Mouse (Mus musculus): ENCODE measurements at regions not wholly inside any gene's neighbourhood (a gene's known extent, or its start where the extent isn't known, plus 50 kb on each side); places are given as distances from the start of the nearest gene placed in this dataset.
"Not testable (repeated sequence)": the region's sequence is repeated elsewhere in the genome, so short reads cannot be mapped to it uniquely, and the experiment has no call there.

DNA sequence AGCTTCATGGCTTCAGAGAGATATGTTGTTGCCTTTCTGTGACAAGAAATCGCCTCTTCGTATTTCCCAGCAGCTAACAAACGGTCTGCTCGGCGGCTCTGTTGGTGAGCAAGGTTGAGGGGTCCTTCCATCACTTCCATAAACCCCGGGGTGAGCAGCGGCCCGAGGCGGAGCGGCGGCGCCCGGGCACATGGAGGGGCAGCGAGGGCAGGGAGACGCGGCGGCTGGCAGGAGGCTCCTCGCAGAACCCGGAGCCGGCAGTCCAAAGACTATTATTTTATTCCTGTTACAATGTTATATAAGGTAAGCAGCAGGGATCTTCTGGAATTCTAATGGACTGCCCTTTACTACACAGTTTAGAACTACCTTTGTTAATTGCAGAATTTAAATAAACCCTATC, 366.9 kb upstream of the Olfr1507 start:
- no CpG with 5 or more reads among the region's 20 CpGs for WGBS
- not testable (repeated sequence) for DNase-seq (ENCODE audit: low spot score); H3K4me1 ChIP-seq (ENCODE audit: control insufficient read depth, insufficient read depth, low read length); H3K36me3 ChIP-seq (replicated peaks; ENCODE audit: control insufficient read depth, insufficient read depth, low read depth, low read length); ATAC-seq (replicated peaks; ENCODE audit: insufficient number of reproducible peaks, low FRiP score, low TSS enrichment, low read depth); H3K27ac ChIP-seq (replicated peaks; ENCODE audit: low read depth, low read length); H3K27me3 ChIP-seq (ENCODE audit: control insufficient read depth, insufficient read depth, low read length); H3K9ac ChIP-seq (replicated peaks; ENCODE audit: low read length); H3K9me3 ChIP-seq (replicated peaks; ENCODE audit: control insufficient read depth, low read length); H3K4me2 ChIP-seq (ENCODE audit: low read depth, low read length); H3K4me3 ChIP-seq (ENCODE audit: low read depth, low read length)

GRCm38 (mm10) chr14:52855339-52855738, 359.8 kb upstream of the Olfr1507 start:
- H3K27me3 ChIP-seq (ENCODE audit: control insufficient read depth, insufficient read depth, low read length); H3K27ac ChIP-seq (replicated peaks; ENCODE audit: low read depth, low read length); H3K4me3 ChIP-seq (ENCODE audit: low read depth, low read length); H3K4me1 ChIP-seq (ENCODE audit: control insufficient read depth, insufficient read depth, low read length); DNase-seq (ENCODE audit: low spot score); ATAC-seq (replicated peaks; ENCODE audit: insufficient number of reproducible peaks, low FRiP score, low TSS enrichment, low read depth); H3K9ac ChIP-seq (replicated peaks; ENCODE audit: low read length); H3K9me3 ChIP-seq (replicated peaks; ENCODE audit: control insufficient read depth, low read length); H3K36me3 ChIP-seq (replicated peaks; ENCODE audit: control insufficient read depth, insufficient read depth, low read depth, low read length); H3K4me2 ChIP-seq (ENCODE audit: low read depth, low read length): not testable (repeated sequence)
- WGBS = no CpG with 5 or more reads among the region's 2 CpGs

- not testable (repeated sequence) for ATAC-seq (replicated peaks; ENCODE audit: insufficient number of reproducible peaks, low FRiP score, low TSS enrichment, low read depth); H3K4me3 ChIP-seq (ENCODE audit: low read depth, low read length); H3K36me3 ChIP-seq (replicated peaks; ENCODE audit: control insufficient read depth, insufficient read depth, low read depth, low read length); H3K4me1 ChIP-seq (ENCODE audit: control insufficient read depth, insufficient read depth, low read length); DNase-seq (ENCODE audit: low spot score); H3K27ac ChIP-seq (replicated peaks; ENCODE audit: low read depth, low read length); H3K9ac ChIP-seq (replicated peaks; ENCODE audit: low read length); H3K4me2 ChIP-seq (ENCODE audit: low read depth, low read length); H3K27me3 ChIP-seq (ENCODE audit: control insufficient read depth, insufficient read depth, low read length); H3K9me3 ChIP-seq (replicated peaks; ENCODE audit: control insufficient read depth, low read length)
Measured at GRCm38 (mm10) chr14:52853598-52853997, 358.0 kb upstream of the Olfr1507 start.

DNA sequence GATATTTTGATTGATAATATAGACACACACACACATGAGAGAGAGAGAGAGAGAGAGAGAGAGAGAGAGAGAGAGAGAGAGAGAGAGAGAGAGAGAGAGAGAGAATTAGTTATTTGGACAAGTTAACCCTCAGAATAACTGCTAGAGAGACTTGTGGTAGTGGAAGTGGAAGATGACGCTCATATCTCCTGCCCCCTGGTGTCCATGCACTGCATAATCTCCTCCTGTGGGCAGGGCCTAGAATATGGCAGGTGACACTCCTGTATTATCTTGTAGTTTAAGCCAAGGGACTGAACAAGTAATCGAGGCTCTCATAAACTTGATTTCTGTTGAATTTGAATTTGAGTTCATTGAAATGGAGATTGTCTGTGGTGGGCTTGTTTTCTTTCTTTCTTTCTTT, 352.4 kb upstream of the Olfr1507 start:
- no CpG with 5 or more reads among the region's 2 CpGs for WGBS

GRCm38 (mm10) chr14:52824005-52824404, 328.5 kb upstream of the Olfr1507 start:
- not testable (repeated sequence) for H3K9me3 ChIP-seq (replicated peaks; ENCODE audit: control insufficient read depth, low read length); H3K9ac ChIP-seq (replicated peaks; ENCODE audit: low read length); H3K4me2 ChIP-seq (ENCODE audit: low read depth, low read length); H3K27me3 ChIP-seq (ENCODE audit: control insufficient read depth, insufficient read depth, low read length); H3K4me3 ChIP-seq (ENCODE audit: low read depth, low read length); ATAC-seq (replicated peaks; ENCODE audit: insufficient number of reproducible peaks, low FRiP score, low TSS enrichment, low read depth); H3K27ac ChIP-seq (replicated peaks; ENCODE audit: low read depth, low read length); H3K36me3 ChIP-seq (replicated peaks; ENCODE audit: control insufficient read depth, insufficient read depth, low read depth, low read length); DNase-seq (ENCODE audit: low spot score); H3K4me1 ChIP-seq (ENCODE audit: control insufficient read depth, insufficient read depth, low read length)
- WGBS = no CpG with 5 or more reads among the region's 1 CpGs

More for the DNA sequence above, 352.4 kb upstream of the Olfr1507 start:
- not testable (repeated sequence) for H3K4me2 ChIP-seq (ENCODE audit: low read depth, low read length); H3K27ac ChIP-seq (replicated peaks; ENCODE audit: low read depth, low read length); H3K9me3 ChIP-seq (replicated peaks; ENCODE audit: control insufficient read depth, low read length); H3K36me3 ChIP-seq (replicated peaks; ENCODE audit: control insufficient read depth, insufficient read depth, low read depth, low read length); DNase-seq (ENCODE audit: low spot score); H3K9ac ChIP-seq (replicated peaks; ENCODE audit: low read length); H3K4me3 ChIP-seq (ENCODE audit: low read depth, low read length); H3K27me3 ChIP-seq (ENCODE audit: control insufficient read depth, insufficient read depth, low read length); ATAC-seq (replicated peaks; ENCODE audit: insufficient number of reproducible peaks, low FRiP score, low TSS enrichment, low read depth); H3K4me1 ChIP-seq (ENCODE audit: control insufficient read depth, insufficient read depth, low read length)

GRCm38 (mm10) chr14:52821617-52822016, 326.1 kb upstream of the Olfr1507 start:
- no CpG with 5 or more reads among the region's 4 CpGs for WGBS
- not testable (repeated sequence) for H3K4me1 ChIP-seq (ENCODE audit: control insufficient read depth, insufficient read depth, low read length); H3K9ac ChIP-seq (replicated peaks; ENCODE audit: low read length); ATAC-seq (replicated peaks; ENCODE audit: insufficient number of reproducible peaks, low FRiP score, low TSS enrichment, low read depth); DNase-seq (ENCODE audit: low spot score); H3K9me3 ChIP-seq (replicated peaks; ENCODE audit: control insufficient read depth, low read length); H3K36me3 ChIP-seq (replicated peaks; ENCODE audit: control insufficient read depth, insufficient read depth, low read depth, low read length); H3K27me3 ChIP-seq (ENCODE audit: control insufficient read depth, insufficient read depth, low read length); H3K4me2 ChIP-seq (ENCODE audit: low read depth, low read length); H3K27ac ChIP-seq (replicated peaks; ENCODE audit: low read depth, low read length); H3K4me3 ChIP-seq (ENCODE audit: low read depth, low read length)

GRCm38 (mm10) chr14:52811128-52811415, 315.5 kb upstream of the Olfr1507 start:
- DNase-seq (ENCODE audit: low spot score); ATAC-seq (replicated peaks; ENCODE audit: insufficient number of reproducible peaks, low FRiP score, low TSS enrichment, low read depth); H3K4me1 ChIP-seq (ENCODE audit: control insufficient read depth, insufficient read depth, low read length); H3K9ac ChIP-seq (replicated peaks; ENCODE audit: low read length); H3K36me3 ChIP-seq (replicated peaks; ENCODE audit: control insufficient read depth, insufficient read depth, low read depth, low read length); H3K27ac ChIP-seq (replicated peaks; ENCODE audit: low read depth, low read length); H3K4me2 ChIP-seq (ENCODE audit: low read depth, low read length); H3K27me3 ChIP-seq (ENCODE audit: control insufficient read depth, insufficient read depth, low read length); H3K9me3 ChIP-seq (replicated peaks; ENCODE audit: control insufficient read depth, low read length); H3K4me3 ChIP-seq (ENCODE audit: low read depth, low read length): not testable (repeated sequence)
- 94% methylated on average over 3 of the region's 5 CpGs for WGBS

GRCm38 (mm10) chr14:52810275-52811127, 315.0 kb upstream of the Olfr1507 start:
- not testable (repeated sequence) for H3K9ac ChIP-seq (replicated peaks; ENCODE audit: low read length); H3K27me3 ChIP-seq (ENCODE audit: control insufficient read depth, insufficient read depth, low read length); H3K4me3 ChIP-seq (ENCODE audit: low read depth, low read length); H3K4me2 ChIP-seq (ENCODE audit: low read depth, low read length); H3K27ac ChIP-seq (replicated peaks; ENCODE audit: low read depth, low read length); DNase-seq (ENCODE audit: low spot score); ATAC-seq (replicated peaks; ENCODE audit: insufficient number of reproducible peaks, low FRiP score, low TSS enrichment, low read depth); H3K9me3 ChIP-seq (replicated peaks; ENCODE audit: control insufficient read depth, low read length); H3K4me1 ChIP-seq (ENCODE audit: control insufficient read depth, insufficient read depth, low read length); H3K36me3 ChIP-seq (replicated peaks; ENCODE audit: control insufficient read depth, insufficient read depth, low read depth, low read length)
- WGBS = 75% methylated on average over 8 of the region's 8 CpGs

All from embryonic facial prominence, embryonic 11.5 days (tissue).